ENCODE assay signal across 7 mouse cellular contexts in the genomic region with DNA sequence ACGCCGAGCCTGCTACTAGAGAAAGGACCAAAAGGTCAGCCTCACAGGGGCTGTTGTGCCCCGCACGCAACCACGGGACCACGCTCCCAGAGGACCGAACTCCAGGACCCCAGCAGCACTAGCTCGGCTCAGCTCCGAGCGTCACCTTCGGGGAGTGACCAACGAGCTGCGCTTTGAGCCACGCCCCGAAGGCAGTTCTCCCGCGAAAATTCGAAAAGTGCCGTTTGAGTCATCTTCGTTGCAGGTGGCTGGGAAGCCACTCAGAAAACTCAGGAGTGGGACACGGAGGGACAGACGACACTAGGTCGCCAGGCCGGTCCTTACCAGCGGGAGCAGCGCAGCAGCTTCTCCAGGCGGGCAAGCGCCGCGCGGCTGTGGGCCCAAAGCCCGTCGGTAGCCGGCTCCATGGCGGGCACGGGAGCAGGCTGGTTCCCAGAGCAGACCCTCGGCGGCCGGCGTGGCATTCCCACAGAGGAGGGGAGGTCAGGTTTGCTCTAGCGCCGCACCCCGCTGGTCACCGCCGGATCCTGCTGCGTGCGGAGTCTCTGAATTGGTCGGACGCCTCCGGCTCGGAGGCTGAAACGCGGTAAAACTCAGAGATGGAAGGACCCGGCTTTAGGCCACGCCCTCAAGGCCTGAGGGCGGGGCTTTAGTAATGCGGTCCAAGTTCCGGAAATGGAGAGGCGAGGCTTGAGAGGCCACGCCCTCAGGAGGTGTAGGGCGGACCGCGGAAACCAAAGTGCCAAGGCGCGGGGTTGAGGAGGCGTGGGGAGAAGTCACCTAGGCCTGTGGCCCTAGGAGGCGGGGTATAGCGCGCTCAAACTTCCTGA. TPM values are rescaled to one million over a fixed set of nuclear protein-coding genes. Genes with fewer than 3 reads are reported as not detected.
DNase-seq lines count a peak whose midpoint lies in the region; ATAC-seq lines count a peak whose summit lies in the region.

TSS of gene Bard1 (minus strand) at position 803 of the 830 bp plus-strand sequence.

- H3K27ac ChIP-seq in intestine, embryonic 16.5 days (ENCODE audit: low read length), result peak within 1 kb of the TSS; percentile 81
- peak within 1 kb of the TSS; percentile 54; the same call in 1 of the 2 replicates for H3K27ac ChIP-seq in midbrain, embryonic 11.5 days (ENCODE audit: low read depth, low read length)

- peak within 1 kb of the TSS; percentile 89 for H3K4me3 ChIP-seq in intestine, embryonic 16.5 days (ENCODE audit: low read length)
- peak within 1 kb of the TSS; percentile 78 for H3K4me3 ChIP-seq in midbrain, embryonic 11.5 days (ENCODE audit: low read depth, low read length)

- peak within 1 kb of the TSS; percentile 60 for H3K4me2 ChIP-seq in intestine, embryonic 16.5 days (ENCODE audit: low read depth, low read length)
- peak within 1 kb of the TSS; percentile 65 for H3K4me2 ChIP-seq in midbrain, embryonic 11.5 days

- H3K9me3 ChIP-seq in intestine, embryonic 16.5 days (ENCODE audit: control insufficient read depth, low read length), result no peaks in the 10 kb centered on the region
- H3K9me3 ChIP-seq in midbrain, embryonic 11.5 days (ENCODE audit: control insufficient read depth, low read length), result no peaks in the 10 kb centered on the region

- no peaks in the 10 kb centered on the region for H3K27me3 ChIP-seq in intestine, embryonic 16.5 days (replicated peaks; ENCODE audit: control insufficient read depth, insufficient read depth, low read length)
- H3K27me3 ChIP-seq in midbrain, embryonic 11.5 days (ENCODE audit: control insufficient read depth, insufficient read depth, low read length), result no peaks in the 10 kb centered on the region

- peak within 1 kb of the TSS; percentile 77 for H3K9ac ChIP-seq in intestine, embryonic 16.5 days (ENCODE audit: low read depth, low read length)
- peak within 1 kb of the TSS; percentile 76 for H3K9ac ChIP-seq in midbrain, embryonic 11.5 days (ENCODE audit: low read length)

- intact Hi-C loops in left cerebral cortex, postnatal 36 days (cut with DNase I), result no loop called here

- H3K4me1 ChIP-seq in intestine, embryonic 16.5 days (ENCODE audit: control insufficient read depth, insufficient read depth, low read length), result peaks cover 5% of the 10 kb centered on the region; the same call in 1 of the 2 replicates
- peaks cover 7% of the 10 kb centered on the region; the same call in 1 of the 2 replicates for H3K4me1 ChIP-seq in midbrain, embryonic 11.5 days (ENCODE audit: control insufficient read depth, insufficient read depth, low read length)

- DNase-seq in adrenal gland, adult 8-10 months, result peak; percentile 97
- peak; percentile 94 for DNase-seq in embryo, embryonic 9.5 days (ENCODE audit: extremely low spot score)
- DNase-seq in gastrocnemius, postnatal 4 days (ENCODE audit: low spot score in 2 of 2), result peak; percentile 70 to 90
- DNase-seq in left cerebral cortex, postnatal 36 days (ENCODE audit: low spot score in 2 of 2), result peak; percentile 64 to 72
- DNase-seq in midbrain, embryonic 11.5 days (ENCODE audit: low spot score, missing footprints), result peak; percentile 100
- peak; percentile 88 for DNase-seq in skeletal muscle tissue, adult 2 months (ENCODE audit: low read depth, low spot score)

- ATAC-seq in intestine, embryonic 16.5 days, result peak; percentile 99
- ATAC-seq in midbrain, embryonic 11.5 days (ENCODE audit: low FRiP score), result peak; percentile 96

- under 1% methylated on average over 69 of the region's 69 CpGs for WGBS in intestine, embryonic 16.5 days
- 0% methylated on average over 69 of the region's 69 CpGs for WGBS in midbrain, embryonic 11.5 days

- no peaks in the 10 kb centered on the region for H3K36me3 ChIP-seq in intestine, embryonic 16.5 days (ENCODE audit: control insufficient read depth, insufficient read depth, low read length)
- H3K36me3 ChIP-seq in midbrain, embryonic 11.5 days (ENCODE audit: control insufficient read depth, insufficient read depth, low read length), result no peaks in the 10 kb centered on the region

RNA-seq across cellular contexts. Expression of gene Bard1, which starts in this region (rescaled TPM):
- total RNA-seq in adrenal gland, adult 8-10 months (2022), result under 1 TPM; 0.59 to 0.94 (median 0.79) TPM
- total RNA-seq in gastrocnemius, postnatal 4 days (2021), result 1 to 10 TPM; 4.2 to 4.6 TPM
- polyA plus RNA-seq in intestine, embryonic 16.5 days (2015; fragmentation: Nextera tagmentation; extraction: Ambion mirVana), result 1.1 and 1.5 TPM in 2 replicates
- total RNA-seq in left cerebral cortex, postnatal 36 days (2021), result under 1 TPM; 0.39 to 0.48 TPM
- 2.0 and 2.7 TPM in 2 replicates for polyA plus RNA-seq in midbrain, embryonic 11.5 days (2014; fragmentation: Nextera tagmentation; extraction: Ambion mirVana)

Comparison
In these comparisons a context has a peak if more than half of its experiments do, and no peak if none do; other contexts are left out.
1. Peak in every context shown above with its lines: DNase-seq, ATAC-seq, H3K4me3 ChIP-seq and H3K27ac ChIP-seq.
2. Peak in DNase-seq in adrenal gland, adult 8-10 months; RNA of the gene not detected or under 1 TPM.
3. Peak in DNase-seq in left cerebral cortex, postnatal 36 days; RNA of the gene not detected or under 1 TPM.